Mouse (Mus musculus): ENCODE data around the gene Igf2bp3. TPM values are rescaled to one million over a fixed set of nuclear protein-coding genes. Genes with fewer than 3 reads are reported as not detected.
"Not testable (repeated sequence)": the region's sequence is repeated elsewhere in the genome, so short reads cannot be mapped to it uniquely, and the experiment has no call there.

Gene Igf2bp3
- 10 to 100 TPM; 18.6 to 20.8 TPM for total RNA-seq (2021)
- long read RNA-seq, experiment 1, full-length matches to known transcripts, result 17 of 47 reads
- long read RNA-seq, experiment 1, partial matches to known transcripts, result 1 of 47 reads
- long read RNA-seq, experiment 1, other reads (novel, unspliced or antisense), result 29 of 47 reads
- long read RNA-seq, experiment 2, full-length matches to known transcripts, result 21 of 38 reads
- long read RNA-seq, experiment 2, partial matches to known transcripts, result 6 of 38 reads
- long read RNA-seq, experiment 2, other reads (novel, unspliced or antisense), result 11 of 38 reads

- peak; percentile 82 to 89 for DNase-seq (ENCODE audit: low spot score in 2 of 2)
Measured at GRCm38 (mm10) chr6:49214928-49215747, at the start of gene Igf2bp3. Gene Igf2bp3, minus strand, starts transcription at chr6:49214957.

- DNase-seq (ENCODE audit: low spot score in 2 of 2), result not testable (repeated sequence)
Measured at GRCm38 (mm10) chr6:49264446-49264845, 49.7 kb upstream of the Igf2bp3 start.

- peak; percentile 96 to 97 for DNase-seq (ENCODE audit: low spot score in 2 of 2)
Measured at GRCm38 (mm10) chr6:49263847-49264243, 49.1 kb upstream of the Igf2bp3 start, which contains the start of gene Tra2a. Gene Tra2a, minus strand, starts transcription at chr6:49264033.

- DNase-seq (ENCODE audit: low spot score in 2 of 2), result peak; percentile 26 to 60
Measured at GRCm38 (mm10) chr6:49263081-49263846, 48.5 kb upstream of the Igf2bp3 start.

GRCm38 (mm10) chr6:49262421-49262820, 47.7 kb upstream of the Igf2bp3 start:
- peak in 1 of 2 experiments; percentile 18 for DNase-seq (ENCODE audit: low spot score in 2 of 2)

GRCm38 (mm10) chr6:49259711-49260110, 45.0 kb upstream of the Igf2bp3 start:
- no peak for DNase-seq (ENCODE audit: low spot score in 2 of 2)

- DNase-seq (ENCODE audit: low spot score in 2 of 2), result no peak
Measured at GRCm38 (mm10) chr6:49257880-49258279, 43.1 kb upstream of the Igf2bp3 start.

GRCm38 (mm10) chr6:49252207-49252606, 37.5 kb upstream of the Igf2bp3 start:
- DNase-seq (ENCODE audit: low spot score in 2 of 2), result no peak

GRCm38 (mm10) chr6:49251199-49251598, 36.4 kb upstream of the Igf2bp3 start:
- DNase-seq (ENCODE audit: low spot score in 2 of 2), result no peak

- DNase-seq (ENCODE audit: low spot score in 2 of 2), result no peak
Measured at GRCm38 (mm10) chr6:49247246-49247645, 32.5 kb upstream of the Igf2bp3 start.

GRCm38 (mm10) chr6:49242331-49242730, 27.6 kb upstream of the Igf2bp3 start:
- no peak for DNase-seq (ENCODE audit: low spot score in 2 of 2)

GRCm38 (mm10) chr6:49241562-49241961, 26.8 kb upstream of the Igf2bp3 start:
- no peak for DNase-seq (ENCODE audit: low spot score in 2 of 2)

- peak; percentile 100 for DNase-seq (ENCODE audit: low spot score in 2 of 2)
Measured at GRCm38 (mm10) chr6:49236331-49236730, 21.6 kb upstream of the Igf2bp3 start.

GRCm38 (mm10) chr6:49233356-49233755, 18.6 kb upstream of the Igf2bp3 start:
- DNase-seq (ENCODE audit: low spot score in 2 of 2), result peak in 1 of 2 experiments; percentile 12

GRCm38 (mm10) chr6:49228126-49228679, 13.4 kb upstream of the Igf2bp3 start:
- DNase-seq (ENCODE audit: low spot score in 2 of 2), result peak in 1 of 2 experiments; percentile 18

GRCm38 (mm10) chr6:49227184-49227735, 12.5 kb upstream of the Igf2bp3 start:
- DNase-seq (ENCODE audit: low spot score in 2 of 2), result peak in 1 of 2 experiments; percentile 33

GRCm38 (mm10) chr6:49225728-49226123, 11.0 kb upstream of the Igf2bp3 start:
- no peak for DNase-seq (ENCODE audit: low spot score in 2 of 2)

- DNase-seq (ENCODE audit: low spot score in 2 of 2), result no peak
Measured at GRCm38 (mm10) chr6:49224923-49225727, 10.4 kb upstream of the Igf2bp3 start.

GRCm38 (mm10) chr6:49221906-49222305, 7.1 kb upstream of the Igf2bp3 start:
- DNase-seq (ENCODE audit: low spot score in 2 of 2), result no peak
